Mouse (Mus musculus) spleen, embryonic (tissue): ENCODE data around the gene Slc6a12.
"Not testable (repeated sequence)": the region's sequence is repeated elsewhere in the genome, so short reads cannot be mapped to it uniquely, and the experiment has no call there.

Source experiments
- CTCF ChIA-PET: fragments of 350-600 bp; sonication (Branson Sonifier 250); formaldehyde crosslinking; loops from one replicate; lab custom pipeline; 2022; lab: Charles Lee

Slc6a12 gene

GRCm38 (mm10) chr6:121341650-121342049 is 1.2 kb upstream of the Slc6a12 start:
- CTCF ChIA-PET = no interaction called here

GRCm38 (mm10) chr6:121343771-121344123 is 871 bp downstream of the Slc6a12 start:
- CTCF ChIA-PET = no interaction called here

DNA sequence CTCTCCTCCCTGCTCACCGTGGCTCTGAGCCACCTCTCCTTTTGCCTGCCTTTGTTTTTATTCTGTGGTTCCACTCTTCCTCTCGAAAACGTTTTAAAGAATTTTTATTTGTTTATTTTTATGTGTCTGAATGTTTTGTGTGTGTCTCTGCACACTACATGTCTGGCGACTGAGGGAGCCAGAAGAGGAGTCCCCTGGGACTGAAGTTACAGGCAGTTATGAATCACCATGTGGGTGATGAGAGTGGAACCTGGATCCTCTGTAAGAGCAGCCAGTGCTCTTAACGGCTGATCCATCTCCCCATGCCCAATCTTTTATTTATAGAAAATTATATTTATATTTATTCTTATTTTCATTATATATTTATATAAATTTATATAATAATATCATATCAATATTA is 1.5 kb downstream of the Slc6a12 start:
- CTCF ChIA-PET = no interaction called here

- CTCF ChIA-PET = no interaction called here
Measured at GRCm38 (mm10) chr6:121346428-121346827, 3.6 kb downstream of the Slc6a12 start.

- CTCF ChIA-PET = no interaction called here
Measured at GRCm38 (mm10) chr6:121352276-121352675, 9.4 kb downstream of the Slc6a12 start.

GRCm38 (mm10) chr6:121356041-121356440 is 13.2 kb downstream of the Slc6a12 start:
- CTCF ChIA-PET = no interaction called here

GRCm38 (mm10) chr6:121357232-121357631 is 14.4 kb downstream of the Slc6a12 start:
- CTCF ChIA-PET = no interaction called here

DNA sequence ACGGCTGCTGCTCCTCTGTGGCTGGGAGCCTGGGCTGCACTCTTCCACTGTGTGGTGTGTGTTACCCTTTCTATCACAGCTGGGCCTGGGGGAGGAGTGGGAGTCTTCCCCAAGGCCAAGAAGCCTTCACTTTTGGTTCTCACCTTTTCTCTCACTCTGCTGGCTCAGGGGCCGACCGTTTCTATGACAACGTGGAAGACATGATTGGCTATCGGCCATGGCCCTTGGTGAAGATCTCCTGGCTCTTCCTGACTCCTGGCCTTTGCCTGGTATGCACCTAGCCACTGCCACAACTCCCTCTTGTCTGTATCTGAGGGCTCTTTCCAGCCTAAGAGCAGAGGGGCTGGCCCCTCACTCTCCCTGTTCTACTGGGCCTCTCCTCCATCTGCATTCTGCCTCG is 20.2 kb downstream of the Slc6a12 start:
- CTCF ChIA-PET = no interaction called here

- CTCF ChIA-PET = no interaction called here
Measured at GRCm38 (mm10) chr6:121363956-121364355, 21.1 kb downstream of the Slc6a12 start.

DNA sequence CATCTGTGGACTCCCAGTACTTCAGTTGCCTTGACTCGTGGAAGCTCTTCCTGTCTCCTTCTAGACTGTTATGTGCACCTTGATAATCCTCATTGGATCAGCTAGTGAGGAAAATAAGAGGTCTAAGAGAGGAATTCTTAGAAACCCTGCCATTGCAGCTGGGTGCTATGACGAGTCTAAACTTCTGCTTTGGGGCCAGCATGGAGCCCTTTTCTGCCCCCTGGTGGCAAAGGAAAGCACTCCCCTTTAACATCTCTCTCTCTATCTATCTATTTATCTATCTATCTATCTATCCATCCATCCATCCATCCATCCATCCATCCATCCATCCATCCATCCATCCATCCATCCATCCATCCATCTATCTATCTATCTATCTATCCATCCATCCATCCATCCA is 23.7 kb downstream of the Slc6a12 start:
- CTCF ChIA-PET = not testable (repeated sequence)

DNA sequence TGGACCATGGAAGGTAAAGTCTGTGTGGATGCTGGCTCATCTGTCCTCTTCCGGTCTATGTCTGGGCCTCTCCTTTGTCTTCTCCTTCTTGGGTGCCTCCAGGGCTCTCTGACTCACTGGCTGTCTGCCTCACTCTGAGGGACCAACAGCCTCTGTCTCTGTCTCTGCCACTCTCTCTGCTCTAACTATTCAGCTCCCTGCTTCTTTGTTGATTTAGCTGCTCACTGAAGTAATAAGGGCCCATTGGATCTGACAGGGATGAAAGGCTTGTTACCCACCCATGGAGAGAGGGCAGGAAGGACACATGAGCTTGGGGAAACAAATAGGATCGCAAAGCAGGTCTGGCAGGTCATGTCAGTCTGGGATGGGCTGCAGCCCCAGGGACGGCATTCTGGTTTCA is 24.2 kb downstream of the Slc6a12 start:
- CTCF ChIA-PET = no interaction called here

GRCm38 (mm10) chr6:121371197-121371980 is 28.5 kb downstream of the Slc6a12 start:
- CTCF ChIA-PET = no interaction called here

- CTCF ChIA-PET = no interaction called here
Measured at GRCm38 (mm10) chr6:121376159-121376558, 33.3 kb downstream of the Slc6a12 start.

DNA sequence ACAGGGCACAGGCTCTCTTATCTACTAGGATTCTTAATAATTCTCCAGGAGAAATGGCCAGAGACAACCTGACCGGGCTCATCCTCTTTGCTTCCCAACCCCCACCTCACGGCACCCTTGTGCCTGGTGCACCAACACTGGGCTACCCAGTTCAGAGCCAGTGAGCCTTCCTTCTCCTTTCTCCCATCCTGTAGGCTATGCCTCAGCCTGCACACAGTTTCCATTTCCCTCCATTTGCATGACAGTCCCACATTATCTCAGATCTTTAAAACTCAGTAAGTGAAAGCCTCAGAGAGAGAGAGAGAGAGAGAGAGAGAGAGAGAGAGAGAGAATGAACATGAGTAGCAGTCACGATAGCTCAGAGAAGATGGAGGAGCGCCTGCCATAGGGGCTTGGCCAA is 35.4 kb downstream of the Slc6a12 start:
- CTCF ChIA-PET = no interaction called here

DNA sequence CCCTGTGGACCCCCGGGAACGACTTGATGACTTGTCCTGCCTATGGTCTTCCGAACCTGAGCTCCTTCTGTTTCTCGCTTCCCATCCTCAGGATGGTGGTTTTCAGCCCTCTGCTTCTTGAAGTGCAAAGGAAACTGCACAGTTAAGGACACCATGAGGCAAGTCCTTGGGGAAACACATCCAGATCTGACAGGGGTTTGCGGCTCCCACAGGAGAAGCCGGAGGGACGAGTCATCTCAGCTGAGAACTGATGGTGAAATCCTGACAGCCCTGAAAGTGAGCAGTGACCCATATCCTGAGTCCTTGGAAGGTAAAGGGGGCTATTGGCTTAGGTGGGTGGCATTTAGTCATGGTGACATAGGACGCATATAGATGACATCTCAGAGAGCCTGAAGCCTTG is 37.7 kb downstream of the Slc6a12 start:
- CTCF ChIA-PET = no interaction called here

GRCm38 (mm10) chr6:121382071-121382470 is 39.2 kb downstream of the Slc6a12 start:
- CTCF ChIA-PET = no interaction called here

- CTCF ChIA-PET = no interaction called here
Measured at GRCm38 (mm10) chr6:121385397-121385796, 42.5 kb downstream of the Slc6a12 start.

DNA sequence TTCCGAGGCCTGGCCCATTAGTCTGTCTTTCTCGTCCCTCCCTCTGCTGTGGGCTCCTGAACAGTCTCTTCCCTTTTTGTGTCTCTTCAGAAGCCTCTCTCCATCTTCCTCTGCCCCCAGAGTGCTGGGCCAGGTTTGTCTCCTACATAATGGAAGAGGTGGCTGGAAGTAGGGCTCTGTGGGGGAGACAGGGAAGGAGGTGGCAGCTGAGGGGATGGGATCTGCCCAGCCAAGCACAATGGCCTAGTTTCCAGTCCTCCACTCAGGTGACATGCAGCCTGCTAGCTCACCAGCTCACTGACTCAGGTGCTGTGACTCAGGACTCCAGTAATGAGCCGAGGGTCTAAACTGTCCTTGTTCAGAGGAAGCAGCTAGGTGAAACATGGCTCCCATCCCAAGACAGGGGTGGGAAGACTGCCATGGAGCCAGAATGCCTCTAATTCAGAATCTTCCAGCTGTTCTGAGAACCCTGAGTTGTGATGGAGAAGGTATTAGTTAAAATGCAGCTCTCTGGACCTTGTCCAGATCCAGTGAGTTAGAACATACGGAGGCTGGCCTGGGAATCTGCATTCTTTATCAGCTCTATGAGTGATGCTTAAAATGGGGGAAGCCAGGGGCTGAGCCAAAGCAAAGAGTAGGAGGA is 49.9 kb downstream of the Slc6a12 start:
- CTCF ChIA-PET = no interaction called here

- CTCF ChIA-PET = no interaction called here
Measured at GRCm38 (mm10) chr6:121401140-121401539, 58.3 kb downstream of the Slc6a12 start.

GRCm38 (mm10) chr6:121401826-121402660 is 59.2 kb downstream of the Slc6a12 start:
- CTCF ChIA-PET = no interaction called here

- CTCF ChIA-PET = no interaction called here
Measured at GRCm38 (mm10) chr6:121402661-121403244, 59.9 kb downstream of the Slc6a12 start.

- CTCF ChIA-PET = no interaction called here
Measured at GRCm38 (mm10) chr6:121405311-121405710, 62.4 kb downstream of the Slc6a12 start.
